Mouse (Mus musculus): ENCODE measurements around the gene Nfxl1. TPM values are rescaled to one million over a fixed set of nuclear protein-coding genes. Genes with fewer than 3 reads are reported as not detected.

The Nfxl1 gene
- polyA plus RNA-seq, 1 experiment from 2014 or later: 15.6 TPM

DNA sequence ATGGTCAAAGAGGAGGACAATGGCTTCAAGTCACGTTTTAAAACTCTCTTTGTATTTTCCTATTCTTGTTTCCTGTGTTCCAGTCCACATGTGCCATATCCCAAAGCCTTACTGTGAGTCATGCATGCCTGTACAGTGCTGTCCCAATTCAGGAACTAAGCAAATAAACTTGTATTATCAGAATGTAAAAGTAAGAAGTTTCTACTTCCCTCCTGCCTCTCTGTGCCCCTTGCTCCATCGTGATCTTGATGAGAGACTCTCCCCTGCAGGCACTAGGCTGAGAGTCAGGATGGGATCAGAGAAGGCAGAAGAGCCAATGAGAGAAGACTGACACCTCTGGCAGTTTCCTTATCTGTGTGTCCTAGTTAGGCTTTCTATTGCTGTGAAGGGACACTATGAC is 68.3 kb downstream of the Nfxl1 start:
- ATAC-seq (ENCODE audit: low FRiP score): no peak
- Histone ChIP-seq H3K27me3 (no peaks in the 10 kb centered on the region), H3K4me3 (no peak overlapping the region), H3K4me1 (replicated peaks) (no peaks in the 10 kb centered on the region), H3K36me3 (no peaks in the 10 kb centered on the region), H3K9ac (no peak overlapping the region), H3K4me2 (no peak overlapping the region), H3K9me3 (no peaks in the 10 kb centered on the region), H3K27ac (no peak overlapping the region)
- 70% methylated on average over 2 of the region's 2 CpGs for WGBS

DNA sequence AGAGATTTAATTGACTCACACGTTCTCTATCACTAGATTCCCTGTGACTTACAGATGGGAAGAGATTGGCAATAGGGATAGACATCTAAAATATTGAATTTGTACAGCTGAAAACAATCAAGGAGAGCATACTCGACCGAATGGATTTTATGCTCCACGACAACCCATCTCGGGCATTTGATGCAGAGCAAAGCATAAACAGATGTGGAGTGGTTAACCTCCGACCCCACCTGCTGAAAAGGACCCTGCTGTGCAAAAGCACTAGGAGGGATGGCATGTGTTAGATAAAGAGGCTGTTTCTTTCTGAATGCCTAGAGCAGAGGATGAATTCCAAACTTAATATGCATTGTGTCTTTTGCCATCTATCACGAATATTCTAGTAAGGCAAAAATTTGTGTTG is 79.0 kb downstream of the Nfxl1 start:
- no peaks in the 10 kb centered on the region for H3K36me3 ChIP-seq
- ATAC-seq (ENCODE audit: low FRiP score): no peak
- 27% methylated on average over 7 of the region's 7 CpGs for WGBS

GRCm38 (mm10) chr5:72472317-72473009 is 87.0 kb downstream of the Nfxl1 start:
- H3K36me3 ChIP-seq: no peaks in the 10 kb centered on the region
- H3K9me3 ChIP-seq: no peaks in the 10 kb centered on the region
- no peaks in the 10 kb centered on the region for H3K4me1 ChIP-seq (replicated peaks)
- H3K27me3 ChIP-seq: no peaks in the 10 kb centered on the region
- no peak for ATAC-seq (ENCODE audit: low FRiP score)
- no peak overlapping the region for H3K27ac ChIP-seq
- H3K4me3 ChIP-seq: no peak overlapping the region
- 76% methylated on average over 12 of the region's 12 CpGs for WGBS
- no peak overlapping the region for H3K4me2 ChIP-seq
- no peak overlapping the region for H3K9ac ChIP-seq

More for the DNA sequence above, 79.0 kb downstream of the Nfxl1 start:
- Histone ChIP-seq H3K27ac (no peak overlapping the region), H3K4me1 (replicated peaks) (no peaks in the 10 kb centered on the region), H3K4me2 (no peak overlapping the region), H3K4me3 (no peak overlapping the region), H3K9ac (no peak overlapping the region), H3K9me3 (no peaks in the 10 kb centered on the region), H3K27me3 (no peaks in the 10 kb centered on the region)

DNA sequence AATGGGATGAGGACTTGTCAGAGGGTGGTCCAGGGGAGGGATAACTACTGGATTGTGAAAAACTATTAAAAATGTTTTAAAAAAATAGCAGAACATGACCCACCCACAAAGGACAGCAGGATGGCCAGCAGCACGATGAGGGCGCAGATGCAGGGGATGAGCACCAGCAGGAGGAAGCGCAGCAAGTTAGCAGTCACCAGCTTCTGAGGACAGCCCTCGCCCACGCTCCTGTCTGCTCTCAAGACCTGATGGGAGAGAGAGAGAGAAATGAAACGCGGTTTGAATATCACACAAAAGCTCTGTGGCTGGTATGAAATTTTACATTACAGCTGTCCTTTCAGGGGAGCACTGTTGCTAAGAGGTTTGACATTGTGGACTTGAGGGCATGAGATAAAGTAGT is 87.7 kb downstream of the Nfxl1 start:
- no peak overlapping the region for H3K9ac ChIP-seq
- H3K27me3 ChIP-seq: no peaks in the 10 kb centered on the region
- no peaks in the 10 kb centered on the region for H3K9me3 ChIP-seq
- WGBS: 79% methylated on average over 7 of the region's 7 CpGs
- H3K27ac ChIP-seq: no peak overlapping the region
- no peak overlapping the region for H3K4me3 ChIP-seq
- H3K4me1 ChIP-seq (replicated peaks): no peaks in the 10 kb centered on the region
- ATAC-seq (ENCODE audit: low FRiP score): no peak
- H3K4me2 ChIP-seq: no peak overlapping the region
- H3K36me3 ChIP-seq: no peaks in the 10 kb centered on the region

DNA sequence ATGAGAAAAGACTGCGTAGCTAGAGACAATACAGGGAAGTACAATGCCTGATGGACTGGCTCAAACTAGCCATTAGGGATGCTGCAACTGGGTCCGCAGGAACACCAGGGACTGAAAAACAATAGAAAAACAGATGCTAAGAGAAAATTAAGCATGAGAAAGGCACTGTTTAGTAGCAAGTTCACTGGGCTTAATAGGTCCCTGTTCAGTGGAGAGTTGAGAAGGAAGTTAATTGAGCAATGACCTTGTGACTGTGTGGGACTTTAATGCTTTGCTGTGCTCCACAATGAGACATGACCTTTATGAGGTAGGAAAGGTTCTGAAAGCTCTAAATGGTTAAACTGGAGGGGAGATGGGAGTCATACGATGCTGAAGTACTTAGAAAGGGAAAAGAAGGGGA is 94.6 kb downstream of the Nfxl1 start:
- no peak for ATAC-seq (ENCODE audit: low FRiP score)
- WGBS: 61% methylated on average over 3 of the region's 3 CpGs

More for the DNA sequence above, 94.6 kb downstream of the Nfxl1 start:
- Histone ChIP-seq H3K27ac (no peak overlapping the region), H3K36me3 (no peaks in the 10 kb centered on the region), H3K4me1 (replicated peaks) (no peaks in the 10 kb centered on the region), H3K27me3 (no peaks in the 10 kb centered on the region), H3K4me2 (no peak overlapping the region), H3K9ac (no peak overlapping the region), H3K4me3 (no peak overlapping the region), H3K9me3 (no peaks in the 10 kb centered on the region)

Other genes starting within 250 kb of the Nfxl1 start
- 4.6 and 4.8 TPM in 2 replicates for gene Corin, start 55.2 kb downstream of the Nfxl1 start, polyA plus RNA-seq (2015; fragmentation: Nextera tagmentation; extraction: Ambion mirVana)
- gene Zar1, start 21.6 kb upstream of the Nfxl1 start, polyA plus RNA-seq (2015; fragmentation: Nextera tagmentation; extraction: Ambion mirVana): 3.4 and 3.7 TPM in 2 replicates
- gene Gm5868, start 27.9 kb upstream of the Nfxl1 start, polyA plus RNA-seq (2015; fragmentation: Nextera tagmentation; extraction: Ambion mirVana): 7.6 and 7.8 TPM in 2 replicates
- not detected in 2 replicates for gene Cnga1, start 84.6 kb upstream of the Nfxl1 start, polyA plus RNA-seq (2015; fragmentation: Nextera tagmentation; extraction: Ambion mirVana)
- gene Nipal1, start 88.1 kb upstream of the Nfxl1 start, polyA plus RNA-seq (2015; fragmentation: Nextera tagmentation; extraction: Ambion mirVana): 0.48 and 0.58 TPM in 2 replicates
- gene Txk, start 193.1 kb upstream of the Nfxl1 start, polyA plus RNA-seq (2015; fragmentation: Nextera tagmentation; extraction: Ambion mirVana): 0.10 TPM in 1 of 2 replicates, not detected in the other